Mouse (Mus musculus) midbrain, embryonic 13.5 days (tissue): ENCODE results near the gene Gm5431. TPM values are rescaled to one million over a fixed set of nuclear protein-coding genes. Genes with fewer than 3 reads are reported as not detected.
"Not testable (repeated sequence)": the region's sequence is repeated elsewhere in the genome, so short reads cannot be mapped to it uniquely, and the experiment has no call there.

Experiments
- ATAC-seq: fragments of 200-750 bp; cut with Nextera tagmentation; 2 replicates; pipeline ENCODE4 v1.8.0; 2017; ENCODE audit warnings: mild to moderate bottlenecking, moderate TSS enrichment, moderate library complexity
- H3K27ac ChIP-seq: fragments of 300-500 bp; sonication (generic); 2 replicates; pipeline ENCODE4 v1.5.1; 2015; ENCODE audit warnings: inconsistent platforms, mild to moderate bottlenecking, moderate library complexity
- H3K27me3 ChIP-seq: fragments of 300-500 bp; sonication (generic); 2 replicates; pipeline ENCODE4 v1.6.1; 2015; ENCODE audit warnings: mild to moderate bottlenecking, inconsistent platforms
- H3K36me3 ChIP-seq: fragments of 300-500 bp; sonication (generic); 2 replicates; pipeline ENCODE4 v1.6.1; 2015; ENCODE audit warnings: mild to moderate bottlenecking, inconsistent platforms
- H3K4me1 ChIP-seq: fragments of 300-500 bp; sonication (generic); replicated peaks from 2 replicates; pipeline ENCODE4 v1.6.1; 2015; ENCODE audit warnings: inconsistent platforms
- H3K4me2 ChIP-seq: fragments of 300-500 bp; sonication (generic); replicated peaks from 2 replicates; pipeline ENCODE4 v1.6.1; 2015; ENCODE audit warnings: moderate library complexity, mild to moderate bottlenecking, inconsistent platforms
- H3K4me3 ChIP-seq: fragments of 300-500 bp; sonication (generic); replicated peaks from 2 replicates; pipeline ENCODE4 v1.5.1; 2015; ENCODE audit warnings: mild to moderate bottlenecking, inconsistent platforms
- H3K9ac ChIP-seq: fragments of 300-500 bp; sonication (generic); replicated peaks from 2 replicates; pipeline ENCODE4 v1.6.1; 2015; ENCODE audit warnings: mild to moderate bottlenecking, inconsistent platforms
- H3K9me3 ChIP-seq: fragments of 300-500 bp; sonication (generic); 2 replicates; pipeline ENCODE4 v1.6.1; 2016; ENCODE audit warnings: mild to moderate bottlenecking, inconsistent platforms
- WGBS: fragments of 180-500 bp; shearing (Covaris S2); methylation state at CpG from one replicate; pipeline ENCODE4 v1.1.7; 2015; 5-methylcytosine and 5-hydroxymethylcytosine counted together
- polyA plus RNA-seq: library from polyadenylated mRNA; unstranded; fragments of >200 nt; fragmentation: Nextera tagmentation; extraction: Ambion mirVana; gene quantifications from 2 replicates; pipeline ENCODE4 v1.2.1, GENCODE M21; 2015

Gm5431 gene
- polyA plus RNA-seq, 1 experiment from 2014 or later, result 0.17 TPM

GRCm38 (mm10) chr11:48900654-48901566, 1.1 kb downstream of the Gm5431 start:
- H3K27ac ChIP-seq, H3K27me3 ChIP-seq, H3K36me3 ChIP-seq, ATAC-seq, H3K4me3 ChIP-seq, H3K9me3 ChIP-seq, H3K4me1 ChIP-seq, H3K4me2 ChIP-seq, H3K9ac ChIP-seq: not testable (repeated sequence)
- 83% methylated on average over 6 of the region's 6 CpGs for WGBS

- no peaks in the 10 kb centered on the region for H3K36me3 ChIP-seq
- H3K9me3 ChIP-seq, result no peaks in the 10 kb centered on the region
- H3K4me2 ChIP-seq, result no peak overlapping the region
- no peak overlapping the region for H3K27ac ChIP-seq
- no peak overlapping the region for H3K9ac ChIP-seq
- ATAC-seq, result no peak
- 79% methylated on average over 2 of the region's 2 CpGs for WGBS
- no peaks in the 10 kb centered on the region for H3K27me3 ChIP-seq
- no peak overlapping the region for H3K4me3 ChIP-seq
- H3K4me1 ChIP-seq, result no peaks in the 10 kb centered on the region
Observed at GRCm38 (mm10) chr11:48898812-48899431, 3.1 kb downstream of the Gm5431 start.

- H3K27ac ChIP-seq, result no peak overlapping the region
- no peak overlapping the region for H3K4me3 ChIP-seq
- peaks cover 17% of the 10 kb centered on the region for H3K27me3 ChIP-seq
- no peaks in the 10 kb centered on the region for H3K9me3 ChIP-seq
- H3K4me2 ChIP-seq, result no peak overlapping the region
- H3K4me1 ChIP-seq, result peaks cover 7% of the 10 kb centered on the region
- no peak overlapping the region for H3K9ac ChIP-seq
- H3K36me3 ChIP-seq, result no peaks in the 10 kb centered on the region
- no peak for ATAC-seq
- WGBS, result 92% methylated on average over 1 of the region's 1 CpGs
Observed at GRCm38 (mm10) chr11:48876680-48877079, 25.3 kb downstream of the Gm5431 start.

GRCm38 (mm10) chr11:48875343-48875837, 26.6 kb downstream of the Gm5431 start:
- not testable (repeated sequence) for H3K36me3 ChIP-seq, H3K4me3 ChIP-seq, H3K27ac ChIP-seq, ATAC-seq, H3K4me2 ChIP-seq, H3K9ac ChIP-seq, H3K9me3 ChIP-seq
- 67% methylated on average over 1 of the region's 1 CpGs for WGBS
- Histone ChIP-seq H3K27me3 (peaks cover 20% of the 10 kb centered on the region), H3K4me1 (peaks cover 16% of the 10 kb centered on the region)

GRCm38 (mm10) chr11:48874465-48874864, 27.5 kb downstream of the Gm5431 start:
- Histone ChIP-seq H3K27ac (no peak overlapping the region), H3K27me3 (peaks cover 20% of the 10 kb centered on the region), H3K4me3 (no peak overlapping the region), H3K4me1 (peaks cover 16% of the 10 kb centered on the region), H3K9ac (no peak overlapping the region), H3K9me3 (no peaks in the 10 kb centered on the region), H3K4me2 (no peak overlapping the region), H3K36me3 (no peaks in the 10 kb centered on the region)
- peak; percentile 71 for ATAC-seq
- WGBS, result 0% methylated on average over 4 of the region's 4 CpGs

GRCm38 (mm10) chr11:48873591-48874290, 28.3 kb downstream of the Gm5431 start:
- no peak overlapping the region for H3K4me3 ChIP-seq
- no peak overlapping the region for H3K9ac ChIP-seq
- H3K4me1 ChIP-seq, result peaks cover 16% of the 10 kb centered on the region
- H3K27me3 ChIP-seq, result peaks cover 20% of the 10 kb centered on the region
- ATAC-seq, result no peak
- no peaks in the 10 kb centered on the region for H3K9me3 ChIP-seq
- H3K4me2 ChIP-seq, result no peak overlapping the region
- H3K27ac ChIP-seq, result no peak overlapping the region
- no peaks in the 10 kb centered on the region for H3K36me3 ChIP-seq
- 73% methylated on average over 10 of the region's 10 CpGs for WGBS

GRCm38 (mm10) chr11:48872695-48873300, 29.2 kb downstream of the Gm5431 start:
- ATAC-seq, result no peak
- peaks cover 20% of the 10 kb centered on the region for H3K27me3 ChIP-seq
- H3K9me3 ChIP-seq, result no peaks in the 10 kb centered on the region
- H3K27ac ChIP-seq, result no peak overlapping the region
- H3K4me2 ChIP-seq, result no peak overlapping the region
- WGBS, result 83% methylated on average over 7 of the region's 7 CpGs
- no peaks in the 10 kb centered on the region for H3K36me3 ChIP-seq
- H3K9ac ChIP-seq, result no peak overlapping the region
- H3K4me3 ChIP-seq, result no peak overlapping the region
- H3K4me1 ChIP-seq, result peaks cover 16% of the 10 kb centered on the region

- Histone ChIP-seq H3K36me3 (no peaks in the 10 kb centered on the region), H3K4me2 (peak overlapping the region; percentile 67), H3K9ac (peak overlapping the region; percentile 53; the same call in 1 of the 2 replicates), H3K4me1 (peaks cover 16% of the 10 kb centered on the region), H3K9me3 (no peaks in the 10 kb centered on the region), H3K4me3 (peak overlapping the region; percentile 38), H3K27ac (no peak overlapping the region), H3K27me3 (peaks cover 20% of the 10 kb centered on the region)
- no peak for ATAC-seq
- WGBS, result 8% methylated on average over 17 of the region's 17 CpGs
Observed at GRCm38 (mm10) chr11:48871817-48872541, 30.0 kb downstream of the Gm5431 start.

GRCm38 (mm10) chr11:48871201-48871772, 30.7 kb downstream of the Gm5431 start, which contains the start of gene Irgm1:
Gene Irgm1 (minus strand): TSS chr11:48871683.
- ATAC-seq, result peak; percentile 62
- peaks cover 20% of the 10 kb centered on the region for H3K27me3 ChIP-seq
- H3K4me3 ChIP-seq, result peak within 1 kb of the TSS; percentile 38
- H3K4me2 ChIP-seq, result peak within 1 kb of the TSS; percentile 67
- 2% methylated on average over 19 of the region's 19 CpGs for WGBS
- no peak within 1 kb of the TSS for H3K27ac ChIP-seq
- H3K36me3 ChIP-seq, result no peaks in the 10 kb centered on the region
- H3K9me3 ChIP-seq, result no peaks in the 10 kb centered on the region
- peaks cover 16% of the 10 kb centered on the region for H3K4me1 ChIP-seq
- peak within 1 kb of the TSS; percentile 53; the same call in 1 of the 2 replicates for H3K9ac ChIP-seq

GRCm38 (mm10) chr11:48870781-48871180, 31.2 kb downstream of the Gm5431 start:
- peaks cover 16% of the 10 kb centered on the region for H3K4me1 ChIP-seq
- H3K36me3 ChIP-seq, result no peaks in the 10 kb centered on the region
- ATAC-seq, result 0 out of 2 replicates have a peak, but pooled peaks have one; percentile 31
- 44% methylated on average over 7 of the region's 7 CpGs for WGBS
- H3K4me2 ChIP-seq, result peak overlapping the region; percentile 67
- no peak overlapping the region for H3K27ac ChIP-seq
- no peaks in the 10 kb centered on the region for H3K9me3 ChIP-seq
- H3K9ac ChIP-seq, result peak overlapping the region; percentile 53; the same call in 1 of the 2 replicates
- H3K4me3 ChIP-seq, result peak overlapping the region; percentile 38
- peaks cover 20% of the 10 kb centered on the region for H3K27me3 ChIP-seq
